18 mouse cellular contexts compared by ENCODE assay signal in the genomic region with DNA sequence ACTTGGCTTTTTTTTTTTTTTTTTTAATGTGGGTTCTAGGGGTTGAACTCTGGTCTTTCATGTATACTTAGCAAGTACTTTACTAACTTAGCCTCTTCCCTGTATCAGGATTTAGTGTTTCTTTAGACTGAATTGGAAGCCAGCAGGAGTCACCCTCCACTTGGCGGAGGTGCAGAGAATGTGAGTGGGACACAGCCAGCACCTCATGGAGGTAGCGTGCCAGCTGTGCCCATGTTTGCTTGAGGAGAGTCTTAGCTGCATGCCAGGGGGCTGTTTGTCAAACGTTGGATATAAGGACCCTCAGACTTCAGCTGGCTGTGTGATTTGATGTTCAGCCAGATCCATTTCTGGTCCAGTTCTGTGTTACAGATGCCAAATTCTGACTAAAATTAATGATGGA. TPM values are rescaled to one million over a fixed set of nuclear protein-coding genes. Genes with fewer than 3 reads are reported as not detected.
A peak's percentile ranks its signal among the peaks of the same experiment; 100 is the strongest.
DNase-seq lines count a peak whose midpoint lies in the region.
"Had no signal": no experiment of that assay in that cellular context is flagged by ENCODE, and none has a peak within 500 bp of the region (broad histone marks: within the 10 kb centered on the region; RNA-seq: fewer than 3 reads in every experiment).

No protein-coding gene starts in this region.

- no peak overlapping the region for H3K4me3 ChIP-seq in limb, embryonic 10.5 days
- H3K4me3 ChIP-seq: embryonic facial prominence, embryonic 12.5 days; forebrain, embryonic 15.5 days; heart, adult 2 months; heart, embryonic 13.5 days; hindbrain, embryonic 15.5 days had no signal

- no peak overlapping the region for H3K27ac ChIP-seq in limb, embryonic 10.5 days
- H3K27ac ChIP-seq: embryonic facial prominence, embryonic 12.5 days; forebrain, embryonic 15.5 days; heart, adult 2 months; heart, embryonic 13.5 days; hindbrain, embryonic 15.5 days had no signal

- WGBS in limb, embryonic 10.5 days: 87% methylated on average over 3 of the region's 3 CpGs

- H3K27me3 ChIP-seq in limb, embryonic 10.5 days (ENCODE audit: low read depth, poor library complexity, severe bottlenecking): no peaks in the 10 kb centered on the region
- H3K27me3 ChIP-seq: embryonic facial prominence, embryonic 12.5 days; forebrain, embryonic 15.5 days; heart, embryonic 13.5 days; hindbrain, embryonic 15.5 days had no signal

- peaks cover 32% of the 10 kb centered on the region for H3K4me1 ChIP-seq in limb, embryonic 10.5 days

- H3K36me3 ChIP-seq in limb, embryonic 10.5 days: 0 out of 2 replicates have a peak, but pooled peaks cover 4% of the 10 kb centered on the region
- H3K36me3 ChIP-seq: embryonic facial prominence, embryonic 12.5 days; forebrain, embryonic 15.5 days; heart, embryonic 13.5 days; hindbrain, embryonic 15.5 days had no signal

- DNase-seq in heart, postnatal 4 days: peak; percentile 21
- no peak for DNase-seq in heart, adult 9 months (ENCODE audit: low spot score in 2 of 2)
- DNase-seq in lung, postnatal 10 days: peak; percentile 22
- no peak for DNase-seq in lung, adult 18-20 months
- DNase-seq in limb, embryonic 10.5 days (ENCODE audit: low spot score): peak; percentile 9
- no peak for DNase-seq in adrenal gland, postnatal 10 days
- DNase-seq: adrenal gland, adult 2 months; adrenal gland, postnatal 36 days; cerebellum, adult 11 months; cerebellum, adult 8-10 months; cerebellum, postnatal 14 days; embryo, embryonic 11 days; gastrocnemius, postnatal 36 days; heart, adult 2 months had no signal

- no peaks in the 10 kb centered on the region for H3K9me3 ChIP-seq in limb, embryonic 10.5 days (replicated peaks)
- H3K9me3 ChIP-seq: embryonic facial prominence, embryonic 12.5 days; forebrain, embryonic 15.5 days; heart, embryonic 13.5 days; hindbrain, embryonic 15.5 days had no signal

RNA-seq across cellular contexts. Expression of gene Zfp618, which starts 7.7 kb away (rescaled TPM):
- total RNA-seq in heart, postnatal 4 days (2021): 1 to 10 TPM; 8.0 to 9.3 TPM
- 23.7 and 35.7 TPM in 2 replicates for polyA plus RNA-seq in limb, embryonic 10.5 days (2016; fragmentation: Nextera tagmentation; extraction: Ambion mirVana)
- 10 to 100 TPM in 1 of 2 experiments, 1 to 10 TPM in 1; 9.1 to 11.0 TPM for total RNA-seq in adrenal gland, postnatal 10 days (2021)

Comparison
In these comparisons a context has a peak if more than half of its experiments do, and no peak if none do; other contexts are left out.
1. DNase-seq: peak in heart, postnatal 4 days (single experiment), lung, postnatal 10 days (single experiment) and limb, embryonic 10.5 days (single experiment); none in heart, adult 9 months (0 of 2), lung, adult 18-20 months (0 of 2) and adrenal gland, postnatal 10 days (single experiment).